In genomic region chr5:137623937-137624530, GRCm38 (mm10) we compare ENCODE assay signal across 24 mouse cellular contexts. TPM values are rescaled to one million over a fixed set of nuclear protein-coding genes. Genes with fewer than 3 reads are reported as not detected.
A peak's percentile ranks its signal among the peaks of the same experiment; 100 is the strongest.
DNase-seq lines count a peak whose midpoint lies in the region; ATAC-seq and TF ChIP-seq lines count a peak whose summit lies in the region.
"Had no signal": no experiment of that assay in that cellular context is flagged by ENCODE, and none has a peak within 500 bp of the region (broad histone marks: within the 10 kb centered on the region; RNA-seq: fewer than 3 reads in every experiment).

No protein-coding gene starts in this region.

- 39% methylated on average over 11 of the region's 11 CpGs for WGBS in spleen, adult 2 months
- WGBS in bone marrow, adult 2 months: 22% methylated on average over 11 of the region's 11 CpGs
- WGBS in limb, embryonic 10.5 days: 88% methylated on average over 11 of the region's 11 CpGs

- no peak for TF ChIP-seq POLR2A in spleen, adult 2 months (IDR thresholded peaks at IDR 0.05; ENCODE audit: low read depth, low read length)
- no peak for TF ChIP-seq POLR2A in bone marrow, adult 2 months (IDR thresholded peaks at IDR 0.05; ENCODE audit: borderline replicate concordance, control insufficient read depth, low read depth, low read length)

- H3K27me3 ChIP-seq in spleen, adult 2 months (ENCODE audit: control insufficient read depth, insufficient read depth, low read length): no peaks in the 10 kb centered on the region
- no peaks in the 10 kb centered on the region for H3K27me3 ChIP-seq in limb, embryonic 10.5 days (ENCODE audit: low read depth, poor library complexity, severe bottlenecking)
- H3K27me3 ChIP-seq: embryonic facial prominence, embryonic 13.5 days; forebrain, embryonic 13.5 days; hindbrain, embryonic 12.5 days; Patski had no signal

- peaks cover 3% of the 10 kb centered on the region; the same call in 1 of the 2 replicates for H3K4me1 ChIP-seq in spleen, adult 2 months (ENCODE audit: control insufficient read depth, insufficient read depth, insufficient read length)
- peaks cover 3% of the 10 kb centered on the region for H3K4me1 ChIP-seq in bone marrow, adult 2 months (ENCODE audit: control insufficient read depth, insufficient read depth, low read length)
- peaks cover 35% of the 10 kb centered on the region for H3K4me1 ChIP-seq in limb, embryonic 10.5 days

- H3K36me3 ChIP-seq in spleen, adult 2 months (ENCODE audit: control insufficient read depth, insufficient read depth, low read length): no peaks in the 10 kb centered on the region
- no peaks in the 10 kb centered on the region for H3K36me3 ChIP-seq in limb, embryonic 10.5 days
- H3K36me3 ChIP-seq: embryonic facial prominence, embryonic 13.5 days; heart, embryonic 13.5 days; hindbrain, embryonic 12.5 days had no signal

- TF ChIP-seq CTCF in spleen, adult 2 months (IDR thresholded peaks at IDR 0.05; ENCODE audit: extremely low read depth, insufficient read depth, insufficient read length, insufficient replicate concordance): no peak
- no peak for TF ChIP-seq CTCF in bone marrow, adult 2 months (IDR thresholded peaks at IDR 0.05; ENCODE audit: control insufficient read depth, insufficient read depth, low read length)

- H3K4me3 ChIP-seq in spleen, adult 2 months (ENCODE audit: extremely low read depth, insufficient read depth, insufficient read length): no peak overlapping the region
- peak overlapping the region; percentile 39 for H3K4me3 ChIP-seq in bone marrow, adult 2 months (replicated peaks; ENCODE audit: control insufficient read depth, low read depth, low read length)
- H3K4me3 ChIP-seq in limb, embryonic 10.5 days: no peak overlapping the region
- H3K4me3 ChIP-seq: embryonic facial prominence, embryonic 13.5 days; forebrain, embryonic 13.5 days; gastrocnemius, adult 2 months; heart, embryonic 13.5 days; hindbrain, embryonic 12.5 days had no signal

- DNase-seq in spleen, adult 2 months (ENCODE audit: low read depth in 1 of 2, low spot score in 2 of 2): no peak
- no peak for DNase-seq in spleen, adult 12 weeks (ENCODE audit: low spot score)
- no peak for DNase-seq in limb, embryonic 10.5 days (ENCODE audit: low spot score)
- DNase-seq in retina, embryonic 14.5 days (ENCODE audit: low spot score): no peak
- DNase-seq in adrenal gland, adult 18-20 months (ENCODE audit: low spot score in 2 of 2): no peak
- DNase-seq: adrenal gland, adult 2 months; adrenal gland, postnatal 25 days; cerebellum, adult 11 months; cerebellum, adult 8-10 months; cerebellum, postnatal 14 days; forebrain, postnatal 0 days; gastrocnemius, adult 2 months; gastrocnemius, postnatal 25 days; heart, adult 11 months; heart, postnatal 4 days had no signal

- H3K27ac ChIP-seq in spleen, adult 2 months (ENCODE audit: insufficient read depth, low read length): peak overlapping the region; percentile 16; the same call in 1 of the 2 replicates
- peak overlapping the region; percentile 82 for H3K27ac ChIP-seq in bone marrow, adult 2 months (ENCODE audit: control insufficient read depth, insufficient read depth, low read depth, low read length, poor library complexity)
- peak overlapping the region; percentile 74; the same call in 1 of the 2 replicates for H3K27ac ChIP-seq in limb, embryonic 10.5 days
- H3K27ac ChIP-seq: embryonic facial prominence, embryonic 13.5 days; forebrain, embryonic 13.5 days; gastrocnemius, adult 2 months; heart, embryonic 13.5 days; hindbrain, embryonic 12.5 days had no signal

- no peaks in the 10 kb centered on the region for H3K9me3 ChIP-seq in limb, embryonic 10.5 days (replicated peaks)
- H3K9me3 ChIP-seq: embryonic facial prominence, embryonic 13.5 days; forebrain, embryonic 13.5 days; heart, embryonic 13.5 days; hindbrain, embryonic 12.5 days had no signal

- peak; percentile 34 for ATAC-seq in monocyte, adult 5-6 weeks (replicated peaks; ENCODE audit: insufficient number of reproducible peaks, low FRiP score, low TSS enrichment, poor library complexity, severe bottlenecking)
- ATAC-seq: activated CD4-positive, CD25-positive, alpha-beta regulatory T cell, adult 4 months; forebrain, embryonic 13.5 days; forebrain, postnatal 0 days; hindbrain, embryonic 16.5 days; Patski had no signal

RNA-seq across cellular contexts. Expression of gene Fbxo24, which starts 4.8 kb away (rescaled TPM):
- 0.25 and 0.26 TPM in 2 replicates for polyA plus RNA-seq in spleen, adult 2 months (2012; rRNA removed)
- 0.41 TPM in 1 of 2 replicates, not detected in the other for polyA plus RNA-seq in bone marrow, adult 2 months (2011; ENCODE audit: insufficient read depth, insufficient read length, low replicate concordance, missing spikeins)
- 0.11 and 0.60 TPM in 2 replicates for polyA plus RNA-seq in limb, embryonic 10.5 days (2016; fragmentation: Nextera tagmentation; extraction: Ambion mirVana)
- not detected in 3 replicates for total RNA-seq in monocyte, adult 5-6 weeks (2017)
- total RNA-seq in adrenal gland, adult 18-20 months (2021): 1 to 10 TPM in 1 of 2 experiments, under 1 TPM in 1; 0.93 to 1.3 TPM
- polyA plus RNA-seq: hindbrain, embryonic 16.5 days had no signal

RNA-seq across cellular contexts. Expression of gene Lrch4, which starts 4.9 kb away (rescaled TPM):
- 249 and 293 TPM in 2 replicates for polyA plus RNA-seq in spleen, adult 2 months (2012; rRNA removed)
- 36.1 and 108 TPM in 2 replicates for polyA plus RNA-seq in bone marrow, adult 2 months (2011; ENCODE audit: insufficient read depth, insufficient read length, low replicate concordance, missing spikeins)
- 25.9 and 32.2 TPM in 2 replicates for polyA plus RNA-seq in limb, embryonic 10.5 days (2016; fragmentation: Nextera tagmentation; extraction: Ambion mirVana)
- total RNA-seq in monocyte, adult 5-6 weeks (2017): 34.9 to 86.0 TPM (median 77.2 TPM) in 3 replicates
- total RNA-seq in adrenal gland, adult 18-20 months (2021): 10 to 100 TPM; 30.3 to 32.7 TPM

RNA-seq across cellular contexts. Expression of gene Gm20605, which starts 4.9 kb away (rescaled TPM):
- 69.4 and 70.9 TPM in 2 replicates for polyA plus RNA-seq in spleen, adult 2 months (2012; rRNA removed)
- polyA plus RNA-seq in bone marrow, adult 2 months (2011; ENCODE audit: insufficient read depth, insufficient read length, low replicate concordance, missing spikeins): 24.9 and 41.6 TPM in 2 replicates
- polyA plus RNA-seq in limb, embryonic 10.5 days (2016; fragmentation: Nextera tagmentation; extraction: Ambion mirVana): 12.6 and 14.8 TPM in 2 replicates
- 12.9 to 28.7 TPM (median 25.9 TPM) in 3 replicates for total RNA-seq in monocyte, adult 5-6 weeks (2017)
- 10 to 100 TPM; 10.7 to 11.3 TPM for total RNA-seq in adrenal gland, adult 18-20 months (2021)

RNA-seq across cellular contexts. Expression of gene Pcolce, which starts 10.4 kb away (rescaled TPM):
- polyA plus RNA-seq in spleen, adult 2 months (2012; rRNA removed): 69.6 and 88.0 TPM in 2 replicates
- polyA plus RNA-seq in bone marrow, adult 2 months (2011; ENCODE audit: insufficient read depth, insufficient read length, low replicate concordance, missing spikeins): 17.2 and 23.4 TPM in 2 replicates
- 153 and 165 TPM in 2 replicates for polyA plus RNA-seq in limb, embryonic 10.5 days (2016; fragmentation: Nextera tagmentation; extraction: Ambion mirVana)
- not detected in 3 replicates for total RNA-seq in monocyte, adult 5-6 weeks (2017)
- 100 to 1,000 TPM; 667 to 880 TPM for total RNA-seq in adrenal gland, adult 18-20 months (2021)

RNA-seq across cellular contexts. Expression of gene Sap25, which starts 17.1 kb away (rescaled TPM):
- polyA plus RNA-seq in spleen, adult 2 months (2012; rRNA removed): 328 and 407 TPM in 2 replicates
- 65.6 and 161 TPM in 2 replicates for polyA plus RNA-seq in bone marrow, adult 2 months (2011; ENCODE audit: insufficient read depth, insufficient read length, low replicate concordance, missing spikeins)
- 8.0 and 9.7 TPM in 2 replicates for polyA plus RNA-seq in limb, embryonic 10.5 days (2016; fragmentation: Nextera tagmentation; extraction: Ambion mirVana)
- 20.7 to 64.8 TPM (median 21.8 TPM) in 3 replicates for total RNA-seq in monocyte, adult 5-6 weeks (2017)
- total RNA-seq in adrenal gland, adult 18-20 months (2021): 1 to 10 TPM; 4.1 to 5.4 TPM

Comparison
In these comparisons a context has a peak if more than half of its experiments do, and no peak if none do; other contexts are left out.
1. H3K27ac ChIP-seq: peak in every context shown above with its lines; median percentile 82 in bone marrow, adult 2 months; 74 in limb, embryonic 10.5 days; 16 in spleen, adult 2 months.